8 mouse cellular contexts compared by ENCODE assay signal in the genomic region with DNA sequence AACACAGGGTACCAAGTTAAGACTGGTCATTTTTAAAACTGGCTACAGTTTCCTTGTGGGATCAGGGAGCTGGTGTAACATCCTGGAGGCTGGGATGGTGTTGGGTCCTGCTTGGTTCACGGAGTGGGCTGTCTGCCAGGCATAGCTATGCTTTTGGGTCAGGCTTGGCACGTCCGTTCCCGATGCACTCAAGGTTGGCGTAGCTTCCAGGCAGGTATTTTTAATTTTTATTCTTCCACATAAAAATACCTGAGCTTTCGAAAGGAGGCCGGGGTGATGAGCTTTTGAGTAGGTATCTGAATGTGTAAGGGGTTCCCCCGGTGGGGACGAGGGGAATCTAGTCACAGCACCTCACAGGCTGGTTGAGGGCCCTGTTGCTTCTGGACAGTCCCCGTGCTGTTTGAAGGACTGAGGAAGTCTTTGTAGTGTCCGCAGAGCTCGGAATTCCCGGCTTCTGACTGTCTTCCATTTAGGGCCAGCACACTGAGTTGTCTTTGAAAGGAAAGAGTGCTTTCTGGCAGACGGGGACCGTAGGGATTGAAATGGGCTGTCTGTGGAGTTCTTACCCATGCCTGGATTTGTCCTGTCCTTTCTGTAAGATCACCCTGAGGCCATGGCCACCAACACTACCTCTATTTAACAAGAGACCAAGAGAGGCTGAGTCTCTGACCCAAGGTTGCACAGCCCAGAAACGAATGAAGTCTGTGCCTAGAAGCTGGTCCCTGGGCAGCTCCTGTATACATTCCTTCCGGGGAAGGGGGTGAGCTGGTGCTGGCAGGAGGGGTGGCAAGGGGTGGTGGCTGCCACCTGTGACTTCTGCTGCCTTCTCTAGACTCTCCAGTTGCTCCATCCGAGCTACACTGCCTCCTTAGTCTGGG. TPM values are rescaled to one million over a fixed set of nuclear protein-coding genes. Genes with fewer than 3 reads are reported as not detected.
DNase-seq lines count a peak whose midpoint lies in the region; ATAC-seq and TF ChIP-seq lines count a peak whose summit lies in the region.

No protein-coding gene starts in this region.

- peak overlapping the region; percentile 95 for H3K9ac ChIP-seq in heart, embryonic 15.5 days

- TF ChIP-seq POLR2A in cerebellum, adult 2 months (IDR thresholded peaks at IDR 0.05; ENCODE audit: borderline replicate concordance, insufficient read depth, low read length) = no peak

- peaks cover 29% of the 10 kb centered on the region for H3K27me3 ChIP-seq in erythroblast, embryonic 14.5 days (ENCODE audit: control insufficient read depth)
- H3K27me3 ChIP-seq in cerebellum, adult 2 months (ENCODE audit: control insufficient read depth, insufficient read depth, low read length) = no peaks in the 10 kb centered on the region
- no peaks in the 10 kb centered on the region for H3K27me3 ChIP-seq in heart, embryonic 15.5 days
- peaks cover 4% of the 10 kb centered on the region; the same call in 1 of the 2 replicates for H3K27me3 ChIP-seq in midbrain, embryonic 10.5 days (ENCODE audit: low read depth, poor library complexity, severe bottlenecking)

- H3K4me1 ChIP-seq in erythroblast, embryonic 14.5 days (ENCODE audit: control insufficient read depth) = peaks cover 30% of the 10 kb centered on the region
- H3K4me1 ChIP-seq in cerebellum, adult 2 months (ENCODE audit: control insufficient read depth, insufficient read depth, low read length) = peaks cover 16% of the 10 kb centered on the region
- H3K4me1 ChIP-seq in heart, embryonic 15.5 days (replicated peaks) = peaks cover 36% of the 10 kb centered on the region
- peaks cover 40% of the 10 kb centered on the region for H3K4me1 ChIP-seq in midbrain, embryonic 10.5 days

- H3K36me3 ChIP-seq in erythroblast, embryonic 14.5 days (ENCODE audit: control insufficient read depth) = no peaks in the 10 kb centered on the region
- H3K36me3 ChIP-seq in heart, embryonic 15.5 days = no peaks in the 10 kb centered on the region
- no peaks in the 10 kb centered on the region; the same call in 1 of the 2 replicates for H3K36me3 ChIP-seq in midbrain, embryonic 10.5 days

- DNase-seq in cerebellum, adult 2 months = peak; percentile 82
- peak; percentile 85 for DNase-seq in kidney, postnatal 14 days
- DNase-seq in midbrain, embryonic 10.5 days (ENCODE audit: low spot score) = no peak
- DNase-seq in right cerebral cortex, postnatal 36 days (ENCODE audit: low spot score in 2 of 2) = no peak
- DNase-seq in layer of hippocampus, adult 9-11 months = no peak

- H3K4me2 ChIP-seq in heart, embryonic 15.5 days = peak overlapping the region; percentile 74

- no peak for TF ChIP-seq CTCF in cerebellum, adult 2 months (IDR thresholded peaks at IDR 0.05; ENCODE audit: borderline replicate concordance, insufficient read depth, low read depth, low read length)

- peaks cover 4% of the 10 kb centered on the region for H3K9me3 ChIP-seq in erythroblast, embryonic 14.5 days (ENCODE audit: control insufficient read depth, low read length)
- no peaks in the 10 kb centered on the region for H3K9me3 ChIP-seq in heart, embryonic 15.5 days (replicated peaks)
- no peaks in the 10 kb centered on the region for H3K9me3 ChIP-seq in midbrain, embryonic 10.5 days (replicated peaks)

- no peak for ATAC-seq in erythroblast, adult 5-6 weeks (replicated peaks; ENCODE audit: low FRiP score, poor library complexity, severe bottlenecking)
- ATAC-seq in heart, embryonic 15.5 days (replicated peaks; ENCODE audit: insufficient number of reproducible peaks, insufficient read depth, low FRiP score, low read depth) = no peak

- WGBS in cerebellum, adult 2 months = 2% methylated on average over 18 of the region's 18 CpGs
- 30% methylated on average over 18 of the region's 18 CpGs for WGBS in heart, embryonic 15.5 days
- WGBS in midbrain, embryonic 10.5 days = 50% methylated on average over 18 of the region's 18 CpGs

- peak overlapping the region; percentile 80 for H3K27ac ChIP-seq in cerebellum, adult 2 months (ENCODE audit: insufficient read depth, low read length)
- H3K27ac ChIP-seq in heart, embryonic 15.5 days = peak overlapping the region; percentile 76
- 0 out of 2 replicates have a peak overlapping the region, but pooled peaks have one; percentile 28 for H3K27ac ChIP-seq in midbrain, embryonic 10.5 days (replicated peaks)

- peak overlapping the region; percentile 83 for H3K4me3 ChIP-seq in erythroblast, embryonic 14.5 days (replicated peaks)
- peak overlapping the region; percentile 82 for H3K4me3 ChIP-seq in cerebellum, adult 2 months (replicated peaks; ENCODE audit: insufficient read depth, low read depth, low read length)
- H3K4me3 ChIP-seq in heart, embryonic 15.5 days = peak overlapping the region; percentile 92
- peak overlapping the region; percentile 92 for H3K4me3 ChIP-seq in midbrain, embryonic 10.5 days

RNA-seq across cellular contexts. Expression of gene Pxn, which starts 1.7 kb away (rescaled TPM):
- 1.6 and 2.0 TPM in 2 replicates for polyA plus RNA-seq in erythroblast, embryonic 14.5 days (2012)
- total RNA-seq in erythroblast, adult 5-6 weeks (2015; ENCODE audit: low replicate concordance) = 18.8 and 38.5 TPM in 2 replicates
- total RNA-seq in erythroblast, adult 5-6 weeks (2017; ENCODE audit: low replicate concordance) = 14.8 and 57.5 TPM in 2 replicates
- polyA plus RNA-seq in cerebellum, adult 2 months (2012; rRNA removed) = 194 and 240 TPM in 2 replicates
- 33.5 and 46.2 TPM in 2 replicates for polyA plus RNA-seq in heart, embryonic 15.5 days (2015; fragmentation: Nextera tagmentation; extraction: Ambion mirVana)
- polyA plus RNA-seq in midbrain, embryonic 10.5 days (2016; fragmentation: Nextera tagmentation; extraction: Ambion mirVana) = 27.9 and 28.9 TPM in 2 replicates

RNA-seq across cellular contexts. Expression of gene Sirt4, which starts 23.7 kb away (rescaled TPM):
- polyA plus RNA-seq in erythroblast, embryonic 14.5 days (2012) = 0.23 and 0.45 TPM in 2 replicates
- 3.1 and 5.9 TPM in 2 replicates for total RNA-seq in erythroblast, adult 5-6 weeks (2015; ENCODE audit: low replicate concordance)
- 0.60 and 2.0 TPM in 2 replicates for total RNA-seq in erythroblast, adult 5-6 weeks (2017; ENCODE audit: low replicate concordance)
- polyA plus RNA-seq in cerebellum, adult 2 months (2012; rRNA removed) = 114 and 122 TPM in 2 replicates
- polyA plus RNA-seq in heart, embryonic 15.5 days (2015; fragmentation: Nextera tagmentation; extraction: Ambion mirVana) = 20.9 TPM in 2 replicates
- polyA plus RNA-seq in midbrain, embryonic 10.5 days (2016; fragmentation: Nextera tagmentation; extraction: Ambion mirVana) = 15.2 and 17.0 TPM in 2 replicates

RNA-seq across cellular contexts. Expression of gene Pla2g1b, which starts 42.2 kb away (rescaled TPM):
- not detected in 2 replicates for polyA plus RNA-seq in erythroblast, embryonic 14.5 days (2012)
- not detected in 2 replicates for total RNA-seq in erythroblast, adult 5-6 weeks (2015; ENCODE audit: low replicate concordance)
- total RNA-seq in erythroblast, adult 5-6 weeks (2017; ENCODE audit: low replicate concordance) = not detected in 2 replicates
- not detected in 2 replicates for polyA plus RNA-seq in cerebellum, adult 2 months (2012; rRNA removed)
- 0.32 and 0.52 TPM in 2 replicates for polyA plus RNA-seq in heart, embryonic 15.5 days (2015; fragmentation: Nextera tagmentation; extraction: Ambion mirVana)
- polyA plus RNA-seq in midbrain, embryonic 10.5 days (2016; fragmentation: Nextera tagmentation; extraction: Ambion mirVana) = 0.41 and 0.62 TPM in 2 replicates

RNA-seq across cellular contexts. Expression of gene Rplp0, which starts 51.0 kb away (rescaled TPM):
- 550 and 832 TPM in 2 replicates for polyA plus RNA-seq in erythroblast, embryonic 14.5 days (2012)
- total RNA-seq in erythroblast, adult 5-6 weeks (2015; ENCODE audit: low replicate concordance) = 681 and 822 TPM in 2 replicates
- total RNA-seq in erythroblast, adult 5-6 weeks (2017; ENCODE audit: low replicate concordance) = 339 and 478 TPM in 2 replicates
- polyA plus RNA-seq in cerebellum, adult 2 months (2012; rRNA removed) = 478 and 485 TPM in 2 replicates
- polyA plus RNA-seq in heart, embryonic 15.5 days (2015; fragmentation: Nextera tagmentation; extraction: Ambion mirVana) = 925 and 1,001 TPM in 2 replicates
- polyA plus RNA-seq in midbrain, embryonic 10.5 days (2016; fragmentation: Nextera tagmentation; extraction: Ambion mirVana) = 1,126 and 1,338 TPM in 2 replicates

RNA-seq across cellular contexts. Expression of gene Gcn1l1, which starts 56.8 kb away (rescaled TPM):
- 3.0 TPM in 2 replicates for polyA plus RNA-seq in erythroblast, embryonic 14.5 days (2012)
- total RNA-seq in erythroblast, adult 5-6 weeks (2015; ENCODE audit: low replicate concordance) = 9.4 and 10.9 TPM in 2 replicates
- 14.2 and 21.3 TPM in 2 replicates for total RNA-seq in erythroblast, adult 5-6 weeks (2017; ENCODE audit: low replicate concordance)
- polyA plus RNA-seq in cerebellum, adult 2 months (2012; rRNA removed) = 39.3 and 40.9 TPM in 2 replicates
- polyA plus RNA-seq in heart, embryonic 15.5 days (2015; fragmentation: Nextera tagmentation; extraction: Ambion mirVana) = 20.9 and 28.8 TPM in 2 replicates
- 52.5 and 61.2 TPM in 2 replicates for polyA plus RNA-seq in midbrain, embryonic 10.5 days (2016; fragmentation: Nextera tagmentation; extraction: Ambion mirVana)

Comparison
In these comparisons a context has a peak if more than half of its experiments do, and no peak if none do; other contexts are left out.
1. DNase-seq: peak in cerebellum, adult 2 months (2 of 2) and kidney, postnatal 14 days (single experiment); none in midbrain, embryonic 10.5 days (single experiment), right cerebral cortex, postnatal 36 days (0 of 2) and layer of hippocampus, adult 9-11 months (single experiment).
2. H3K27ac ChIP-seq: peak in every context shown above with its lines; median percentile 80 in cerebellum, adult 2 months; 76 in heart, embryonic 15.5 days; 28 in midbrain, embryonic 10.5 days.
3. RNA of gene Sirt4, which starts 23.7 kb away (polyA plus RNA-seq): 114 to 122 TPM in cerebellum, adult 2 months, 20.9 TPM in heart, embryonic 15.5 days and 15.2 to 17.0 TPM in midbrain, embryonic 10.5 days; 0.23 to 0.45 TPM in erythroblast, embryonic 14.5 days; every median in the first group is over 10 times any median in the second.
4. Peak in every context shown above with its lines, with median percentiles within 50 percentile points of each other: H3K4me3 ChIP-seq.